ENCODE assay signal across 12 mouse cellular contexts in the genomic region with DNA sequence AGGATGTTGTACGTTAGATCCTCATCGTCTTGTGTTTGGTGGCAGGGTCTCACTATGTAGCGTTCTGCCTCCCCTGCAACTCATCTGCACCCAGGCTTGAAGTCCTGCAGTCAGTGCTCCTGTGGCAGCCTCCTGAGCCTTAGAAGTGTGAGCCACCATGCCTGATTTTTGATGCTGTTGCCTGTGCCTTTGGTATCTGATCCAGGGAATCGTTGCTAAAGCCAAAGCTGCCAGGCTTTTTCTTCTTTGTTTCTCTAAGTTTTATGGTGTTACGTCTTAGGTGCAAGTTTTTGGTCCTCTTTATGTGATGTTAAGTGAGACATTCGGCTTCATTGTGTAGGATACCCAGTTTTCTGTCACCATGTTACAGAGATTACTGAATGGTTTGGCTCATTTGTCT. TPM values are rescaled to one million over a fixed set of nuclear protein-coding genes. Genes with fewer than 3 reads are reported as not detected.
DNase-seq lines count a peak whose midpoint lies in the region; ATAC-seq and TF ChIP-seq lines count a peak whose summit lies in the region.
"Had no signal": no experiment of that assay in that cellular context is flagged by ENCODE, and none has a peak within 500 bp of the region (broad histone marks: within the 10 kb centered on the region; RNA-seq: fewer than 3 reads in every experiment).

No protein-coding gene starts in this region.

- H3K4me3 ChIP-seq in forebrain, embryonic 12.5 days (replicated peaks) = 0 out of 2 replicates have a peak overlapping the region, but pooled peaks have one; percentile 5
- no peak overlapping the region for H3K4me3 ChIP-seq in forebrain, postnatal 0 days (ENCODE audit: low read depth, low read length)
- H3K4me3 ChIP-seq in kidney, embryonic 16.5 days (ENCODE audit: low read length) = peak overlapping the region; percentile 4; the same call in 1 of the 2 replicates
- H3K4me3 ChIP-seq in forebrain, embryonic 15.5 days = 0 out of 2 replicates have a peak overlapping the region, but pooled peaks have one; percentile 9

- 82% methylated on average over 6 of the region's 6 CpGs for WGBS in forebrain, embryonic 12.5 days
- 60% methylated on average over 6 of the region's 6 CpGs for WGBS in forebrain, postnatal 0 days
- 73% methylated on average over 6 of the region's 6 CpGs for WGBS in kidney, embryonic 16.5 days
- 64% methylated on average over 6 of the region's 6 CpGs for WGBS in forebrain, embryonic 15.5 days

- H3K27me3 ChIP-seq in forebrain, embryonic 12.5 days = no peaks in the 10 kb centered on the region
- H3K27me3 ChIP-seq in forebrain, postnatal 0 days (ENCODE audit: insufficient read depth, low read length) = no peaks in the 10 kb centered on the region
- H3K27me3 ChIP-seq in kidney, embryonic 16.5 days (ENCODE audit: insufficient read depth, low read length) = no peaks in the 10 kb centered on the region
- no peaks in the 10 kb centered on the region for H3K27me3 ChIP-seq in forebrain, embryonic 15.5 days

- H3K4me1 ChIP-seq in forebrain, embryonic 12.5 days = peaks cover 36% of the 10 kb centered on the region
- 0 out of 2 replicates have a peak, but pooled peaks cover 3% of the 10 kb centered on the region for H3K4me1 ChIP-seq in forebrain, postnatal 0 days (ENCODE audit: insufficient read depth)
- H3K4me1 ChIP-seq in kidney, embryonic 16.5 days (ENCODE audit: insufficient read depth, low read length) = peaks cover 27% of the 10 kb centered on the region
- H3K4me1 ChIP-seq in forebrain, embryonic 15.5 days = peaks cover 27% of the 10 kb centered on the region

- TF ChIP-seq CTCF in forebrain, postnatal 0 days (IDR thresholded peaks at IDR 0.05; ENCODE audit: low read depth) = no peak

- no peaks in the 10 kb centered on the region for H3K9me3 ChIP-seq in forebrain, embryonic 12.5 days
- no peaks in the 10 kb centered on the region for H3K9me3 ChIP-seq in forebrain, postnatal 0 days (ENCODE audit: low read length)
- no peaks in the 10 kb centered on the region for H3K9me3 ChIP-seq in kidney, embryonic 16.5 days (ENCODE audit: low read length)
- no peaks in the 10 kb centered on the region for H3K9me3 ChIP-seq in forebrain, embryonic 15.5 days

- peak overlapping the region; percentile 33; the same call in 1 of the 2 replicates for H3K9ac ChIP-seq in forebrain, embryonic 12.5 days
- no peak overlapping the region for H3K9ac ChIP-seq in forebrain, postnatal 0 days
- H3K9ac ChIP-seq in kidney, embryonic 16.5 days (replicated peaks; ENCODE audit: low read length) = 0 out of 2 replicates have a peak overlapping the region, but pooled peaks have one; percentile 16
- no peak overlapping the region for H3K9ac ChIP-seq in forebrain, embryonic 15.5 days (replicated peaks)

- H3K36me3 ChIP-seq in forebrain, embryonic 12.5 days (replicated peaks) = 0 out of 2 replicates have a peak, but pooled peaks cover 5% of the 10 kb centered on the region
- H3K36me3 ChIP-seq in forebrain, postnatal 0 days (ENCODE audit: insufficient read depth) = no peaks in the 10 kb centered on the region
- no peaks in the 10 kb centered on the region for H3K36me3 ChIP-seq in kidney, embryonic 16.5 days (ENCODE audit: insufficient read depth, low read length)
- no peaks in the 10 kb centered on the region for H3K36me3 ChIP-seq in forebrain, embryonic 15.5 days

- no peak overlapping the region for H3K27ac ChIP-seq in forebrain, embryonic 12.5 days
- no peak overlapping the region for H3K27ac ChIP-seq in forebrain, postnatal 0 days (ENCODE audit: low read depth, low read length)
- H3K27ac ChIP-seq in kidney, embryonic 16.5 days (ENCODE audit: low read length) = no peak overlapping the region
- H3K27ac ChIP-seq in forebrain, embryonic 15.5 days (replicated peaks) = no peak overlapping the region

- peak overlapping the region; percentile 26 for H3K4me2 ChIP-seq in forebrain, embryonic 12.5 days
- H3K4me2 ChIP-seq in forebrain, postnatal 0 days (ENCODE audit: low read depth) = no peak overlapping the region
- no peak overlapping the region; the same call in 1 of the 2 replicates for H3K4me2 ChIP-seq in kidney, embryonic 16.5 days (replicated peaks; ENCODE audit: low read depth, low read length)
- H3K4me2 ChIP-seq in forebrain, embryonic 15.5 days (replicated peaks) = no peak overlapping the region; the same call in 1 of the 2 replicates

- ATAC-seq in forebrain, embryonic 12.5 days (ENCODE audit: low FRiP score) = no peak
- no peak for ATAC-seq in forebrain, postnatal 0 days
- ATAC-seq in kidney, embryonic 16.5 days (ENCODE audit: low FRiP score, low TSS enrichment) = no peak
- ATAC-seq in forebrain, embryonic 15.5 days (replicated peaks) = no peak
- ATAC-seq: inflammation-experienced regulatory T-cells, adult 6 months had no signal

- no peak for DNase-seq in forebrain, postnatal 0 days
- DNase-seq in kidney, adult 11 months = no peak
- DNase-seq in 3T3-L1 (ENCODE audit: low read depth, low spot score) = peak; percentile 15
- DNase-seq in cerebellum, adult 8-10 months = no peak
- DNase-seq in testis, postnatal 10 days (ENCODE audit: low spot score) = no peak
- DNase-seq: adrenal gland, postnatal 25 days; cerebellum, adult 9-11 months; gastrocnemius, postnatal 14 days had no signal

RNA-seq across cellular contexts. Expression of a gene that starts 2.6 kb away (rescaled TPM):
- polyA plus RNA-seq in forebrain, embryonic 12.5 days (2016; fragmentation: Nextera tagmentation; extraction: Ambion mirVana) = 99.0 and 107 TPM in 2 replicates
- 9.1 and 15.2 TPM in 2 replicates for total RNA-seq in forebrain, postnatal 0 days (2014; rRNA removed)
- 5.4 and 6.3 TPM in 2 replicates for polyA plus RNA-seq in forebrain, postnatal 0 days (2015; fragmentation: Nextera tagmentation; extraction: Ambion mirVana)
- polyA plus RNA-seq in kidney, embryonic 16.5 days (2015; fragmentation: Nextera tagmentation; extraction: Ambion mirVana) = 57.1 and 61.4 TPM in 2 replicates
- 36.3 and 38.9 TPM in 2 replicates for polyA plus RNA-seq in forebrain, embryonic 15.5 days (2015; fragmentation: Nextera tagmentation; extraction: Ambion mirVana)

RNA-seq across cellular contexts. Expression of a gene that starts 41.2 kb away (rescaled TPM):
- polyA plus RNA-seq in forebrain, embryonic 12.5 days (2016; fragmentation: Nextera tagmentation; extraction: Ambion mirVana) = 53.1 and 56.2 TPM in 2 replicates
- total RNA-seq in forebrain, postnatal 0 days (2014; rRNA removed) = 20.4 and 25.7 TPM in 2 replicates
- polyA plus RNA-seq in forebrain, postnatal 0 days (2015; fragmentation: Nextera tagmentation; extraction: Ambion mirVana) = 18.1 and 31.1 TPM in 2 replicates
- 55.8 and 58.2 TPM in 2 replicates for polyA plus RNA-seq in kidney, embryonic 16.5 days (2015; fragmentation: Nextera tagmentation; extraction: Ambion mirVana)
- 27.2 and 30.1 TPM in 2 replicates for polyA plus RNA-seq in forebrain, embryonic 15.5 days (2015; fragmentation: Nextera tagmentation; extraction: Ambion mirVana)

RNA-seq across cellular contexts. Expression of a gene that starts 55.8 kb away (rescaled TPM):
- polyA plus RNA-seq in forebrain, embryonic 12.5 days (2016; fragmentation: Nextera tagmentation; extraction: Ambion mirVana) = 4.8 and 5.4 TPM in 2 replicates
- 0.69 and 1.1 TPM in 2 replicates for total RNA-seq in forebrain, postnatal 0 days (2014; rRNA removed)
- 2.1 and 3.4 TPM in 2 replicates for polyA plus RNA-seq in forebrain, postnatal 0 days (2015; fragmentation: Nextera tagmentation; extraction: Ambion mirVana)
- polyA plus RNA-seq in kidney, embryonic 16.5 days (2015; fragmentation: Nextera tagmentation; extraction: Ambion mirVana) = 16.2 and 17.9 TPM in 2 replicates
- polyA plus RNA-seq in forebrain, embryonic 15.5 days (2015; fragmentation: Nextera tagmentation; extraction: Ambion mirVana) = 3.7 and 4.1 TPM in 2 replicates

Comparison
In these comparisons a context has a peak if more than half of its experiments do, and no peak if none do; other contexts are left out.
1. H3K9ac ChIP-seq: peak in forebrain, embryonic 12.5 days (single experiment) and kidney, embryonic 16.5 days (single experiment); none in forebrain, postnatal 0 days (single experiment) and forebrain, embryonic 15.5 days (single experiment).